Mouse (Mus musculus) limb, embryonic 15.5 days (tissue): ENCODE data around the gene Ech1. TPM values are rescaled to one million over a fixed set of nuclear protein-coding genes. Genes with fewer than 3 reads are reported as not detected.
A peak's percentile ranks its signal among the peaks of the same experiment; 100 is the strongest.

Experiments used
- ATAC-seq: fragments of 200-750 bp; cut with Nextera tagmentation; 2 replicates; pipeline ENCODE4 v1.8.0; 2017; ENCODE audit warnings: low read depth, moderate TSS enrichment; ENCODE audit not compliant: insufficient number of reproducible peaks, low FRiP score, low TSS enrichment
- H3K27ac ChIP-seq: fragments of 300-500 bp; sonication (generic); 2 replicates; pipeline ENCODE4 v1.5.1; 2015; ENCODE audit warnings: moderate library complexity, mild to moderate bottlenecking, inconsistent platforms
- H3K27me3 ChIP-seq: fragments of 300-500 bp; sonication (generic); 2 replicates; pipeline ENCODE4 v1.6.1; 2015; ENCODE audit warnings: inconsistent platforms
- H3K36me3 ChIP-seq: fragments of 300-500 bp; sonication (generic); 2 replicates; pipeline ENCODE4 v1.6.1; 2015; ENCODE audit warnings: inconsistent platforms
- H3K4me1 ChIP-seq: fragments of 300-500 bp; sonication (generic); 2 replicates; pipeline ENCODE4 v1.6.1; 2015; ENCODE audit warnings: inconsistent platforms
- H3K4me2 ChIP-seq: fragments of 300-500 bp; sonication (generic); 2 replicates; pipeline ENCODE4 v1.6.1; 2015; ENCODE audit warnings: mild to moderate bottlenecking, inconsistent platforms
- H3K4me3 ChIP-seq: fragments of 300-500 bp; sonication (generic); 2 replicates; pipeline ENCODE4 v1.5.1; 2015; ENCODE audit warnings: mild to moderate bottlenecking, inconsistent platforms
- H3K9ac ChIP-seq: fragments of 300-500 bp; sonication (generic); 2 replicates; pipeline ENCODE4 v1.6.1; 2015; ENCODE audit warnings: inconsistent platforms
- H3K9me3 ChIP-seq: fragments of 300-500 bp; sonication (generic); 2 replicates; pipeline ENCODE4 v1.6.1; 2016; ENCODE audit warnings: inconsistent platforms
- WGBS: fragments of 180-500 bp; shearing (Covaris S2); methylation state at CpG from one replicate; pipeline ENCODE4 v1.1.7; 2015; 5-methylcytosine and 5-hydroxymethylcytosine counted together
- polyA plus RNA-seq: library from polyadenylated mRNA; unstranded; fragments of >200 nt; fragmentation: Nextera tagmentation; extraction: Ambion mirVana; gene quantifications from 2 replicates; pipeline ENCODE4 v1.2.1, GENCODE M21; 2015

The Ech1 gene
- polyA plus RNA-seq, 1 experiment from 2014 or later, result 217 TPM

GRCm38 (mm10) chr7:28822993-28823903 lies 1.8 kb upstream of the Ech1 start:
- H3K4me3 ChIP-seq, result no peak overlapping the region
- no peaks in the 10 kb centered on the region for H3K27me3 ChIP-seq
- no peak overlapping the region for H3K4me2 ChIP-seq
- no peak overlapping the region for H3K9ac ChIP-seq
- H3K4me1 ChIP-seq, result peaks cover 29% of the 10 kb centered on the region
- no peaks in the 10 kb centered on the region for H3K9me3 ChIP-seq
- H3K36me3 ChIP-seq, result peaks cover 48% of the 10 kb centered on the region
- no peak for ATAC-seq
- WGBS, result 49% methylated on average over 10 of the region's 10 CpGs
- peak overlapping the region; percentile 92 for H3K27ac ChIP-seq

GRCm38 (mm10) chr7:28823932-28824331 lies 1.1 kb upstream of the Ech1 start:
- H3K4me2 ChIP-seq, result no peak overlapping the region
- no peak overlapping the region for H3K9ac ChIP-seq
- peaks cover 26% of the 10 kb centered on the region for H3K4me1 ChIP-seq
- 27% methylated on average over 2 of the region's 2 CpGs for WGBS
- no peaks in the 10 kb centered on the region for H3K27me3 ChIP-seq
- H3K4me3 ChIP-seq, result no peak overlapping the region
- no peak for ATAC-seq
- H3K27ac ChIP-seq, result peak overlapping the region; percentile 92
- peaks cover 45% of the 10 kb centered on the region for H3K36me3 ChIP-seq
- no peaks in the 10 kb centered on the region for H3K9me3 ChIP-seq

- Histone ChIP-seq H3K36me3 (peaks cover 42% of the 10 kb centered on the region), H3K27me3 (no peaks in the 10 kb centered on the region), H3K27ac (peak overlapping the region; percentile 92), H3K9ac (peak overlapping the region; percentile 52), H3K4me1 (peaks cover 23% of the 10 kb centered on the region), H3K4me3 (peak overlapping the region; percentile 49), H3K9me3 (no peaks in the 10 kb centered on the region), H3K4me2 (peak overlapping the region; percentile 52)
- 39% methylated on average over 11 of the region's 11 CpGs for WGBS
- ATAC-seq, result no peak
Measured at GRCm38 (mm10) chr7:28825686-28826401, 827 bp downstream of the Ech1 start.

GRCm38 (mm10) chr7:28826402-28826772 lies 1.4 kb downstream of the Ech1 start:
- Histone ChIP-seq H3K36me3 (peaks cover 42% of the 10 kb centered on the region), H3K4me3 (peak overlapping the region; percentile 49), H3K27ac (peak overlapping the region; percentile 92), H3K9ac (no peak overlapping the region), H3K4me1 (peaks cover 22% of the 10 kb centered on the region), H3K4me2 (peak overlapping the region; percentile 52; the same call in 1 of the 2 replicates), H3K9me3 (no peaks in the 10 kb centered on the region), H3K27me3 (no peaks in the 10 kb centered on the region)
- no peak for ATAC-seq
- WGBS, result 88% methylated on average over 7 of the region's 7 CpGs

- H3K4me3 ChIP-seq, result no peak overlapping the region
- ATAC-seq, result no peak
- no peaks in the 10 kb centered on the region for H3K27me3 ChIP-seq
- H3K27ac ChIP-seq, result no peak overlapping the region
- H3K4me2 ChIP-seq, result no peak overlapping the region
- H3K4me1 ChIP-seq, result peaks cover 19% of the 10 kb centered on the region
- H3K9ac ChIP-seq, result no peak overlapping the region
- H3K9me3 ChIP-seq, result no peaks in the 10 kb centered on the region
- WGBS, result 39% methylated on average over 3 of the region's 3 CpGs
- H3K36me3 ChIP-seq, result peaks cover 42% of the 10 kb centered on the region
Measured at GRCm38 (mm10) chr7:28827338-28827737, 2.3 kb downstream of the Ech1 start.

- Histone ChIP-seq H3K27me3 (no peaks in the 10 kb centered on the region), H3K36me3 (peaks cover 34% of the 10 kb centered on the region), H3K4me1 (peaks cover 12% of the 10 kb centered on the region), H3K4me3 (no peak overlapping the region), H3K9ac (no peak overlapping the region), H3K4me2 (no peak overlapping the region), H3K9me3 (no peaks in the 10 kb centered on the region), H3K27ac (no peak overlapping the region)
- ATAC-seq, result no peak
- WGBS, result 92% methylated on average over 8 of the region's 8 CpGs
Measured at GRCm38 (mm10) chr7:28829821-28830220, 4.8 kb downstream of the Ech1 start.

GRCm38 (mm10) chr7:28830981-28831380 lies 6.0 kb downstream of the Ech1 start:
- no peaks in the 10 kb centered on the region for H3K27me3 ChIP-seq
- no peak overlapping the region for H3K9ac ChIP-seq
- no peak overlapping the region for H3K27ac ChIP-seq
- 89% methylated on average over 5 of the region's 5 CpGs for WGBS
- H3K4me3 ChIP-seq, result no peak overlapping the region
- peaks cover 9% of the 10 kb centered on the region for H3K4me1 ChIP-seq
- H3K9me3 ChIP-seq, result no peaks in the 10 kb centered on the region
- ATAC-seq, result no peak
- no peak overlapping the region for H3K4me2 ChIP-seq
- H3K36me3 ChIP-seq, result peaks cover 34% of the 10 kb centered on the region

GRCm38 (mm10) chr7:28831411-28832125 lies 6.6 kb downstream of the Ech1 start:
- Histone ChIP-seq H3K4me3 (no peak overlapping the region), H3K27ac (no peak overlapping the region), H3K4me1 (peaks cover 3% of the 10 kb centered on the region; the same call in 1 of the 2 replicates), H3K4me2 (no peak overlapping the region), H3K27me3 (no peaks in the 10 kb centered on the region), H3K9ac (no peak overlapping the region), H3K36me3 (peaks cover 34% of the 10 kb centered on the region), H3K9me3 (no peaks in the 10 kb centered on the region)
- no peak for ATAC-seq
- WGBS, result 90% methylated on average over 17 of the region's 17 CpGs

- ATAC-seq, result no peak
- Histone ChIP-seq H3K4me2 (no peak overlapping the region), H3K4me3 (no peak overlapping the region), H3K4me1 (0 out of 2 replicates have a peak, but pooled peaks cover 2% of the 10 kb centered on the region), H3K27me3 (no peaks in the 10 kb centered on the region), H3K9me3 (no peaks in the 10 kb centered on the region), H3K36me3 (peaks cover 34% of the 10 kb centered on the region), H3K9ac (no peak overlapping the region), H3K27ac (no peak overlapping the region)
- 63% methylated on average over 6 of the region's 6 CpGs for WGBS
Measured at GRCm38 (mm10) chr7:28832137-28832536, 7.1 kb downstream of the Ech1 start.

- Histone ChIP-seq H3K36me3 (peaks cover 31% of the 10 kb centered on the region), H3K4me2 (no peak within 1 kb of the TSS), H3K27ac (no peak within 1 kb of the TSS), H3K9me3 (no peaks in the 10 kb centered on the region), H3K9ac (no peak within 1 kb of the TSS), H3K4me3 (no peak within 1 kb of the TSS), H3K4me1 (no peaks in the 10 kb centered on the region), H3K27me3 (no peaks in the 10 kb centered on the region)
- WGBS, result 75% methylated on average over 6 of the region's 6 CpGs
- no peak for ATAC-seq
Measured at GRCm38 (mm10) chr7:28833723-28834347, 8.8 kb downstream of the Ech1 start, which contains the start of gene Lgals4. TSS of gene Lgals4 (plus strand) at chr7:28833854.

GRCm38 (mm10) chr7:28836936-28837335 lies 11.9 kb downstream of the Ech1 start:
- H3K36me3 ChIP-seq, result peaks cover 5% of the 10 kb centered on the region
- H3K4me1 ChIP-seq, result no peaks in the 10 kb centered on the region
- H3K4me3 ChIP-seq, result no peak overlapping the region
- H3K9me3 ChIP-seq, result no peaks in the 10 kb centered on the region
- H3K27me3 ChIP-seq, result no peaks in the 10 kb centered on the region
- WGBS, result 86% methylated on average over 5 of the region's 5 CpGs
- no peak overlapping the region for H3K9ac ChIP-seq
- H3K27ac ChIP-seq, result no peak overlapping the region
- no peak for ATAC-seq
- H3K4me2 ChIP-seq, result no peak overlapping the region
